Mouse (Mus musculus) ES-Bruce4 (cell line): ENCODE measurements at regions not wholly inside any gene's neighbourhood (a gene's known extent, or its start where the extent isn't known, plus 50 kb on each side); places are given as distances from the start of the nearest gene placed in this dataset.

Experiments used
- H3K27ac ChIP-seq: 2 replicates; pipeline ENCODE4 v1.5.1; 2012; ENCODE audit warnings: low read length, inconsistent platforms; ENCODE audit not compliant: insufficient read depth
- H3K27me3 ChIP-seq: 2 replicates; pipeline ENCODE4 v1.6.1; 2012; ENCODE audit warnings: mild to moderate bottlenecking, low read length, inconsistent platforms; ENCODE audit not compliant: control insufficient read depth, poor library complexity, insufficient read depth, severe bottlenecking
- H3K36me3 ChIP-seq: 2 replicates; pipeline ENCODE4 v1.6.1; 2012; ENCODE audit warnings: inconsistent platforms, mild to moderate bottlenecking, low read length, moderate library complexity; ENCODE audit not compliant: control insufficient read depth, poor library complexity, insufficient read depth, severe bottlenecking
- H3K4me1 ChIP-seq: one replicate; pipeline ENCODE4 v1.8.1; 2011; ENCODE audit warnings: low read length; ENCODE audit not compliant: control insufficient read depth, insufficient read depth
- H3K4me3 ChIP-seq: 2 replicates; pipeline ENCODE4 v1.5.1; 2011; ENCODE audit warnings: low read depth, mild to moderate bottlenecking, low read length
- H3K9ac ChIP-seq: 2 replicates; pipeline ENCODE4 v1.6.1; 2012; ENCODE audit warnings: low read depth, mild to moderate bottlenecking, inconsistent platforms; ENCODE audit not compliant: poor library complexity, severe bottlenecking
- H3K9me3 ChIP-seq: replicated peaks from 2 replicates; pipeline ENCODE4 v1.6.1; 2012; ENCODE audit warnings: mild to moderate bottlenecking, low read length, inconsistent platforms; ENCODE audit not compliant: control insufficient read depth, poor library complexity, insufficient read depth, severe bottlenecking
- CTCF ChIP-seq: IDR thresholded peaks from one replicate; pipeline ENCODE4 v1.8.1; 2011; ENCODE audit warnings: low read depth, low read length
- EP300 ChIP-seq: IDR thresholded peaks from 2 replicates; pipeline ENCODE4 v1.6.1; 2011; ENCODE audit warnings: low read depth, low read length; ENCODE audit not compliant: insufficient read depth
- POLR2A ChIP-seq: IDR thresholded peaks from one replicate; pipeline ENCODE4 v1.8.1; 2011; ENCODE audit warnings: low read length; ENCODE audit not compliant: insufficient read depth

DNA sequence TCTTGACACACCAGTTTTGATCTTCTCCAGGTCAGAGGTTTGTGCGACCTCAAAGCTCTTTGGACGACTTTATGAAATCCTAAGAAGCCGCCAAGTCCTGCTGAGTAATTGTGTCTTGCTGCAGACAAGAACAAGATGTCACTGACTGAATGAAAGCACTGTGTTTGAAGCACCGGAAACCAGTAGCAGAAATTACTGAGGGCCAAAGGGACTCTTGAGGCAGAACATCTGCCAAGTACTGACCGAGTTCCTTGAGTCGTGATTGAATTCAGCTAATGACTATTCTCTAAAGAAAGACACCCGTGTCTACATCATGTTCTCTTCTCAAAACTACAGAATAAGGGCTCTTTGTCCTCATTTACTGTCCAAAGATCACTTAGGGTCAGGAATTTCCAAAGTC lies 267.6 kb downstream of the Nfkbiz start:
- H3K4me1 ChIP-seq = no peaks in the 10 kb centered on the region
- H3K9ac ChIP-seq = no peak overlapping the region
- H3K4me3 ChIP-seq = no peak overlapping the region
- TF ChIP-seq POLR2A (no peak), CTCF (no peak), EP300 (no peak)
- no peaks in the 10 kb centered on the region for H3K27me3 ChIP-seq
- no peaks in the 10 kb centered on the region for H3K9me3 ChIP-seq
- no peak overlapping the region for H3K27ac ChIP-seq
- no peaks in the 10 kb centered on the region for H3K36me3 ChIP-seq

- Histone ChIP-seq H3K9ac (no peak overlapping the region), H3K27ac (no peak overlapping the region), H3K27me3 (no peaks in the 10 kb centered on the region), H3K9me3 (no peaks in the 10 kb centered on the region), H3K36me3 (no peaks in the 10 kb centered on the region), H3K4me3 (no peak overlapping the region), H3K4me1 (no peaks in the 10 kb centered on the region)
- no peak for TF ChIP-seq POLR2A
- TF ChIP-seq EP300 = no peak
- TF ChIP-seq CTCF = no peak
These were observed 268.6 kb downstream of the Nfkbiz start for GRCm38 (mm10) chr16:55570097-55570496.

GRCm38 (mm10) chr16:55555821-55556535 lies 258.2 kb upstream of the Zpld1 start:
- H3K4me1 ChIP-seq = no peaks in the 10 kb centered on the region
- no peak overlapping the region for H3K9ac ChIP-seq
- no peaks in the 10 kb centered on the region for H3K27me3 ChIP-seq
- H3K36me3 ChIP-seq = no peaks in the 10 kb centered on the region
- no peaks in the 10 kb centered on the region for H3K9me3 ChIP-seq
- no peak for TF ChIP-seq EP300
- no peak for TF ChIP-seq CTCF
- no peak for TF ChIP-seq POLR2A
- no peak overlapping the region for H3K4me3 ChIP-seq
- no peak overlapping the region for H3K27ac ChIP-seq

GRCm38 (mm10) chr16:55555224-55555623 lies 257.4 kb upstream of the Zpld1 start:
- Histone ChIP-seq H3K4me3 (no peak overlapping the region), H3K27me3 (no peaks in the 10 kb centered on the region), H3K9ac (no peak overlapping the region), H3K36me3 (no peaks in the 10 kb centered on the region), H3K9me3 (no peaks in the 10 kb centered on the region), H3K27ac (no peak overlapping the region), H3K4me1 (no peaks in the 10 kb centered on the region)
- TF ChIP-seq POLR2A (no peak), EP300 (no peak), CTCF (no peak)

- Histone ChIP-seq H3K27ac (no peak overlapping the region), H3K9ac (no peak overlapping the region), H3K36me3 (no peaks in the 10 kb centered on the region), H3K9me3 (no peaks in the 10 kb centered on the region), H3K27me3 (no peaks in the 10 kb centered on the region), H3K4me3 (no peak overlapping the region), H3K4me1 (no peaks in the 10 kb centered on the region)
- TF ChIP-seq POLR2A = no peak
- no peak for TF ChIP-seq CTCF
- TF ChIP-seq EP300 = no peak
These were observed 256.1 kb upstream of the Zpld1 start for GRCm38 (mm10) chr16:55553896-55554295.

- H3K9me3 ChIP-seq = no peaks in the 10 kb centered on the region
- TF ChIP-seq POLR2A (no peak), EP300 (no peak), CTCF (no peak)
These were observed 253.6 kb upstream of the Zpld1 start for GRCm38 (mm10) chr16:55551348-55551747.

More at GRCm38 (mm10) chr16:55551348-55551747, 253.6 kb upstream of the Zpld1 start:
- Histone ChIP-seq H3K27ac (no peak overlapping the region), H3K27me3 (no peaks in the 10 kb centered on the region), H3K9ac (no peak overlapping the region), H3K36me3 (no peaks in the 10 kb centered on the region), H3K4me3 (no peak overlapping the region), H3K4me1 (no peaks in the 10 kb centered on the region)
